Mouse (Mus musculus) MEL (cell line): Measurements from ENCODE around the gene Gm45208. TPM values are rescaled to one million over a fixed set of nuclear protein-coding genes. Genes with fewer than 3 reads are reported as not detected.

Experiments used
- DNase-seq: peaks from one replicate; pipeline ENCODE4 v3.0.0; 2011; ENCODE audit warnings: low read depth, low spot score
- H3K27ac ChIP-seq: 2 replicates; pipeline ENCODE4 v1.5.1; 2012; ENCODE audit warnings: low read depth, mild to moderate bottlenecking, control low read depth, low read length, moderate library complexity; ENCODE audit not compliant: control insufficient read depth
- H3K27me3 ChIP-seq, 2 experiments: fragments of 150-350 bp in 1 of 2; sonication (generic) in 1 of 2; 2 replicates each; pipeline ENCODE4 v1.6.1; 2012; ENCODE audit warnings: low read length in 2 of 2, mild to moderate bottlenecking in 2 of 2, improper control_type of control experiment in 1 of 2, moderate library complexity in 1 of 2; ENCODE audit not compliant: insufficient read depth in 2 of 2, control insufficient read depth in 1 of 2
- H3K36me3 ChIP-seq, 2 experiments: 2 replicates each; pipeline ENCODE4 v1.6.1; 2012 to 2014; ENCODE audit warnings: low read length in 2 of 2, improper control_type of control experiment in 1 of 2, inconsistent platforms in 1 of 2, mild to moderate bottlenecking in 1 of 2; ENCODE audit not compliant: insufficient read depth in 2 of 2, control insufficient read depth in 1 of 2
- H3K4me1 ChIP-seq, 2 experiments: fragments of 150-350 bp in 1 of 2; sonication (generic) in 1 of 2; 2 replicates each; pipeline ENCODE4 v1.6.1; 2012; ENCODE audit warnings: low read length in 2 of 2, improper control_type of control experiment in 1 of 2, mild to moderate bottlenecking in 1 of 2; ENCODE audit not compliant: insufficient read depth in 2 of 2, control insufficient read depth in 1 of 2
- H3K4me3 ChIP-seq, 2 experiments: fragments of 150-350 bp in 1 of 2; sonication (generic) in 1 of 2; 2 replicates each; pipeline ENCODE4 v1.5.1; 2012; ENCODE audit warnings: low read depth in 2 of 2, low read length in 2 of 2, mild to moderate bottlenecking in 2 of 2, moderate library complexity in 2 of 2, control low read depth in 1 of 2, improper control_type of control experiment in 1 of 2; ENCODE audit not compliant: control insufficient read depth in 1 of 2, insufficient read depth in 1 of 2
- H3K79me2 ChIP-seq: 2 replicates; pipeline ENCODE4 v1.6.1; 2012; ENCODE audit warnings: mild to moderate bottlenecking, low read length, moderate library complexity; ENCODE audit not compliant: control insufficient read depth, poor library complexity, insufficient read depth
- H3K9ac ChIP-seq: 2 replicates; pipeline ENCODE4 v1.6.1; 2012; ENCODE audit warnings: low read depth, mild to moderate bottlenecking, control low read depth, low read length, moderate library complexity; ENCODE audit not compliant: control insufficient read depth, poor library complexity, severe bottlenecking
- H3K9me3 ChIP-seq: fragments of 150-350 bp; sonication (generic); replicated peaks from 2 replicates; pipeline ENCODE4 v1.6.1; 2012; ENCODE audit warnings: mild to moderate bottlenecking, low read length, improper control_type of control experiment, moderate library complexity; ENCODE audit not compliant: insufficient read depth
- CHD1 ChIP-seq: IDR thresholded peaks from 2 replicates; pipeline ENCODE4 v1.6.1; 2012; ENCODE audit warnings: low read depth, mild to moderate bottlenecking, inconsistent platforms, low read length, improper control_type of control experiment
- ETS1 ChIP-seq: IDR thresholded peaks from 2 replicates; pipeline ENCODE4 v1.6.1; 2012; ENCODE audit warnings: low read depth, mild to moderate bottlenecking, inconsistent platforms, low read length, improper control_type of control experiment, moderate library complexity
- GABPA ChIP-seq: IDR thresholded peaks from 2 replicates; pipeline ENCODE4 v1.6.1; 2012; ENCODE audit warnings: low read depth, mild to moderate bottlenecking, inconsistent platforms, low read length, improper control_type of control experiment, moderate library complexity
- GATA1 ChIP-seq: IDR thresholded peaks from 2 replicates; pipeline ENCODE4 v1.6.1; 2011; ENCODE audit warnings: low read depth, low read length, improper control_type of control experiment
- MXI1 ChIP-seq: IDR thresholded peaks from 2 replicates; pipeline ENCODE4 v1.6.1; 2011; ENCODE audit warnings: mild to moderate bottlenecking, low read depth, low read length, improper control_type of control experiment
- NELFE ChIP-seq: IDR thresholded peaks from 2 replicates; pipeline ENCODE4 v1.6.1; 2011; ENCODE audit warnings: low read depth, low read length, improper control_type of control experiment
- POLR2A ChIP-seq, 2 experiments: IDR thresholded peaks; 2 replicates each; pipeline ENCODE4 v1.6.1; 2011 to 2012; ENCODE audit warnings: low read length in 2 of 2, mild to moderate bottlenecking in 2 of 2, control low read depth in 1 of 2, improper control_type of control experiment in 1 of 2, low read depth in 1 of 2, moderate library complexity in 1 of 2; ENCODE audit not compliant: control insufficient read depth in 1 of 2, insufficient read depth in 1 of 2, poor library complexity in 1 of 2
- POLR2AphosphoS2 ChIP-seq: IDR thresholded peaks from 2 replicates; pipeline ENCODE4 v1.6.1; 2011; ENCODE audit warnings: low read length, improper control_type of control experiment
- POLR2AphosphoS5 ChIP-seq: IDR thresholded peaks from 2 replicates; pipeline ENCODE4 v1.6.1; 2012; ENCODE audit warnings: low read depth, borderline replicate concordance, mild to moderate bottlenecking, inconsistent platforms, low read length, moderate library complexity, mixed read lengths
- RAD21 ChIP-seq: IDR thresholded peaks from 2 replicates; pipeline ENCODE4 v1.6.1; 2011; ENCODE audit warnings: mild to moderate bottlenecking, low read depth, low read length, improper control_type of control experiment
- RCOR1 ChIP-seq: IDR thresholded peaks from 2 replicates; pipeline ENCODE4 v1.6.1; 2012; ENCODE audit warnings: low read depth, mild to moderate bottlenecking, inconsistent platforms, low read length, improper control_type of control experiment
- TBP ChIP-seq: IDR thresholded peaks from 2 replicates; pipeline ENCODE4 v1.8.0; 2011; ENCODE audit warnings: low read depth, low read length, improper control_type of control experiment
- TCF12 ChIP-seq: IDR thresholded peaks from 2 replicates; pipeline ENCODE4 v1.6.1; 2014; ENCODE audit warnings: low read depth, mild to moderate bottlenecking, inconsistent platforms, low read length, improper control_type of control experiment, moderate library complexity
- USF2 ChIP-seq, 2 experiments: IDR thresholded peaks; 2 replicates each; pipeline ENCODE4 v1.6.1; 2011 to 2012; ENCODE audit warnings: improper control_type of control experiment in 2 of 2, low read length in 2 of 2, borderline replicate concordance in 1 of 2, inconsistent platforms in 1 of 2, low read depth in 1 of 2, mild to moderate bottlenecking in 1 of 2; ENCODE audit not compliant: insufficient read depth in 1 of 2
- ZMIZ1 ChIP-seq: IDR thresholded peaks from 2 replicates; pipeline ENCODE4 v1.6.1; 2012; ENCODE audit warnings: low read depth, mild to moderate bottlenecking, inconsistent platforms, low read length, improper control_type of control experiment, moderate library complexity
- polyA plus RNA-seq, 2 experiments: library from polyadenylated mRNA; stranded (reverse) in 1 of 2; unstranded in 1 of 2; fragments of >175 nt in 1 of 2; fragments of >200 nt in 1 of 2; gene quantifications; 2 replicates each; pipeline versions ENCODE4 v1.2.1 to v1.2.4; 2012; ENCODE audit warnings: low replicate concordance in 2 of 2, low read depth in 1 of 2; ENCODE audit not compliant: insufficient read length in 2 of 2, insufficient read depth in 1 of 2, missing spikeins in 1 of 2
- total RNA-seq: library from RNA; depleted of rRNA; stranded (reverse); fragments of 300-350 nt; gene quantifications from 2 replicates; pipeline ENCODE4 v1.2.3, GENCODE M21; 2012; rRNA removed

Gm45208 gene
- total and polyA plus RNA-seq, 3 experiments: 11.0 TPM; not detected in 2

DNA sequence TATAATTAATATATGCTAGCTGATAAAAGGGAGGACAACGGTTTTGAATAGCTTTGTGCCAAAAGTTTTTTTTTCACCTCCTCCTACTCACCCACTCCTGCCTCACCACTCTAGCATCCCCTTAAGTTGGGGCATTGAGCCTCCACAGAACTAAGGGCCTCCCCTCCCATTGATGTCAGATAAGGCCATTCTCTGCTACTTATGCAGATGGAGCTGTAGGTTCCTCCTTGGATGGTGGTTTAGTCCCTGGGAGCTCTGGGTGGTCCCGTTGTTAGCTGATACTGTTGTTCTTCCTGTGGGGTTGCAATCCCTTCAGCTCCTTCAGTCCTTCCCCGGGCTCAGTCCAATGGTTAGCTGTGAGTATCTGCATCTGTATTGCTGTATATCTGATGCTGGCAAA, 57.2 kb downstream of the Gm45208 start:
- Histone ChIP-seq H3K9ac (peak overlapping the region; percentile 61), H3K27me3 (no peaks in the 10 kb centered on the region), H3K9me3 (no peaks in the 10 kb centered on the region), H3K27ac (peak overlapping the region; percentile 92), H3K4me3 (peak overlapping the region; percentile 40 to 46), H3K79me2 (no peaks in the 10 kb centered on the region; the same call in 1 of the 2 replicates), H3K36me3 (peaks cover 0 to 42% of the 10 kb centered on the region in 2 experiments; a peak in 2 of 4 replicates), H3K4me1 (peaks cover 18 to 36% of the 10 kb centered on the region in 2 experiments)
- TF ChIP-seq RAD21 (no peak), GATA1 (peak; percentile 69), RCOR1 (peak; percentile 58), TBP (peak; percentile 89), NELFE (peak; percentile 47; the same call in 1 of the 2 replicates), MXI1 (0 out of 2 replicates have a peak, but pooled peaks have one; percentile 12), ZMIZ1 (peak; percentile 91), GABPA (no peak), CHD1 (no peak; the same call in 1 of the 2 replicates), USF2 (IDR thresholded peaks at IDR 0.05; ENCODE audit: borderline replicate concordance in 1 of 2, insufficient read depth in 1 of 2, low read depth in 1 of 2, low read length in 2 of 2) (no peak), POLR2AphosphoS5 (0 out of 2 replicates have a peak, but pooled peaks have one; percentile 11), POLR2AphosphoS2 (peak; percentile 65; the same call in 1 of the 2 replicates), ETS1 (0 out of 2 replicates have a peak, but pooled peaks have one; percentile 30), TCF12 (0 out of 2 replicates have a peak, but pooled peaks have one; percentile 36), POLR2A (IDR thresholded peaks at IDR 0.05; ENCODE audit: control insufficient read depth in 1 of 2, insufficient read depth in 1 of 2, low read depth in 1 of 2, low read length in 2 of 2, poor library complexity in 1 of 2) (peak; percentile 37 to 85; a peak in 2 of 4 replicates)
- DNase-seq: peak; percentile 91

Other genes starting within 250 kb of the Gm45208 start
- gene Foxp3, start 148.6 kb upstream of the Gm45208 start, total RNA-seq: 0.36 and 0.42 TPM in 2 replicates
- gene Foxp3, start 148.6 kb upstream of the Gm45208 start, polyA plus RNA-seq: under 1 TPM in 1 of 2 experiments, not detected in 1; 0.31 TPM
- gene Ppp1r3f, start 148.0 kb upstream of the Gm45208 start, total RNA-seq: 1.6 and 1.7 TPM in 2 replicates
- 1 to 10 TPM in 1 of 2 experiments, not detected in 1; 2.0 TPM for gene Ppp1r3f, start 148.0 kb upstream of the Gm45208 start, polyA plus RNA-seq
- 36.1 and 37.8 TPM in 2 replicates for gene Ccdc22, start 116.7 kb upstream of the Gm45208 start, total RNA-seq
- 10 to 100 TPM in 1 of 2 experiments, not detected in 1; 37.9 TPM for gene Ccdc22, start 116.7 kb upstream of the Gm45208 start, polyA plus RNA-seq
- gene Cacna1f, start 115.2 kb upstream of the Gm45208 start, total RNA-seq: 0.03 TPM in 1 of 2 replicates, not detected in the other
- under 1 TPM in 1 of 2 experiments, not detected in 1; 0.17 TPM for gene Cacna1f, start 115.2 kb upstream of the Gm45208 start, polyA plus RNA-seq
- 0.54 and 0.56 TPM in 2 replicates for gene Syp, start 83.8 kb upstream of the Gm45208 start, total RNA-seq
- gene Syp, start 83.8 kb upstream of the Gm45208 start, polyA plus RNA-seq: 1 to 10 TPM in 1 of 2 experiments, not detected in 1; 2.3 TPM
- gene Prickle3, start 65.0 kb upstream of the Gm45208 start, total RNA-seq: 1.2 TPM in 2 replicates
- gene Prickle3, start 65.0 kb upstream of the Gm45208 start, polyA plus RNA-seq: 1 to 10 TPM in 1 of 2 experiments, not detected in 1; 3.3 TPM
- gene Plp2, start 50.9 kb upstream of the Gm45208 start, total RNA-seq: 95.7 and 148 TPM in 2 replicates
- gene Plp2, start 50.9 kb upstream of the Gm45208 start, polyA plus RNA-seq: 100 to 1,000 TPM; 163 to 407 TPM
- gene Magix, start 41.0 kb upstream of the Gm45208 start, total RNA-seq: 0.15 and 0.20 TPM in 2 replicates
- gene Magix, start 41.0 kb upstream of the Gm45208 start, polyA plus RNA-seq: under 1 TPM in 1 of 2 experiments, not detected in 1; 0.33 TPM
- gene Gpkow, start 25.1 kb upstream of the Gm45208 start, total RNA-seq: 23.0 and 23.4 TPM in 2 replicates
- gene Gpkow, start 25.1 kb upstream of the Gm45208 start, polyA plus RNA-seq: 100 to 1,000 TPM in 1 of 2 experiments, 10 to 100 TPM in 1; 37.0 to 539 TPM
- 13.9 and 16.0 TPM in 2 replicates for gene Wdr45, start 7.9 kb upstream of the Gm45208 start, total RNA-seq
- 10 to 100 TPM in 1 of 2 experiments, not detected in 1; 36.1 TPM for gene Wdr45, start 7.9 kb upstream of the Gm45208 start, polyA plus RNA-seq
- 19.1 and 23.0 TPM in 2 replicates for gene Praf2, start 6.2 kb downstream of the Gm45208 start, total RNA-seq
- 10 to 100 TPM in 1 of 2 experiments, not detected in 1; 60.1 TPM for gene Praf2, start 6.2 kb downstream of the Gm45208 start, polyA plus RNA-seq
- gene Ccdc120, start 28.7 kb downstream of the Gm45208 start, total RNA-seq: 3.9 and 5.8 TPM in 2 replicates
- gene Ccdc120, start 28.7 kb downstream of the Gm45208 start, polyA plus RNA-seq: 10 to 100 TPM in 1 of 2 experiments, not detected in 1; 12.2 TPM
- gene Tfe3, start 40.3 kb downstream of the Gm45208 start, total RNA-seq: 20.6 and 23.4 TPM in 2 replicates
- gene Tfe3, start 40.3 kb downstream of the Gm45208 start, polyA plus RNA-seq: 10 to 100 TPM in 1 of 2 experiments, not detected in 1; 64.7 TPM
- 36.2 and 40.5 TPM in 2 replicates for gene Gripap1, start 67.5 kb downstream of the Gm45208 start, total RNA-seq
- 100 to 1,000 TPM in 1 of 2 experiments, 10 to 100 TPM in 1; 84.6 to 244 TPM for gene Gripap1, start 67.5 kb downstream of the Gm45208 start, polyA plus RNA-seq
- 0.26 and 0.31 TPM in 2 replicates for gene Kcnd1, start 100.0 kb downstream of the Gm45208 start, total RNA-seq
- gene Kcnd1, start 100.0 kb downstream of the Gm45208 start, polyA plus RNA-seq: 1 to 10 TPM in 1 of 2 experiments, not detected in 1; 1.4 TPM
- 76.4 and 82.6 TPM in 2 replicates for gene Otud5, start 119.1 kb downstream of the Gm45208 start, total RNA-seq
- gene Otud5, start 119.1 kb downstream of the Gm45208 start, polyA plus RNA-seq: 1,000 to 10,000 TPM in 1 of 2 experiments, 100 to 1,000 TPM in 1; 197 to 1,180 TPM
- gene Pim2, start 156.0 kb downstream of the Gm45208 start, total RNA-seq: 5.9 and 6.4 TPM in 2 replicates
- 10 to 100 TPM in 1 of 2 experiments, not detected in 1; 21.7 TPM for gene Pim2, start 156.0 kb downstream of the Gm45208 start, polyA plus RNA-seq
- 66.7 and 67.0 TPM in 2 replicates for gene Slc35a2, start 161.8 kb downstream of the Gm45208 start, total RNA-seq
- 10 to 100 TPM in 1 of 2 experiments, not detected in 1; 96.0 TPM for gene Slc35a2, start 161.8 kb downstream of the Gm45208 start, polyA plus RNA-seq
- 202 and 204 TPM in 2 replicates for gene Pqbp1, start 177.0 kb downstream of the Gm45208 start, total RNA-seq
- 100 to 1,000 TPM in 1 of 2 experiments, not detected in 1; 283 TPM for gene Pqbp1, start 177.0 kb downstream of the Gm45208 start, polyA plus RNA-seq
- gene Timm17b, start 177.1 kb downstream of the Gm45208 start, total RNA-seq: 96.5 and 107 TPM in 2 replicates
- 100 to 1,000 TPM in 1 of 2 experiments, not detected in 1; 381 TPM for gene Timm17b, start 177.1 kb downstream of the Gm45208 start, polyA plus RNA-seq
- not detected in 2 replicates for gene Gm10491, start 185.6 kb downstream of the Gm45208 start, total RNA-seq
- not detected for gene Gm10491, start 185.6 kb downstream of the Gm45208 start, polyA plus RNA-seq
- gene Gm10490, start 187.3 kb downstream of the Gm45208 start, total RNA-seq: not detected in 2 replicates
- not detected for gene Gm10490, start 187.3 kb downstream of the Gm45208 start, polyA plus RNA-seq
- not detected in 2 replicates for gene Pcsk1n, start 197.6 kb downstream of the Gm45208 start, total RNA-seq
- gene Pcsk1n, start 197.6 kb downstream of the Gm45208 start, polyA plus RNA-seq: not detected
- not detected in 2 replicates for gene Eras, start 206.4 kb downstream of the Gm45208 start, total RNA-seq
- gene Eras, start 206.4 kb downstream of the Gm45208 start, polyA plus RNA-seq: not detected
- 6.3 and 7.8 TPM in 2 replicates for gene Hdac6, start 225.6 kb downstream of the Gm45208 start, total RNA-seq
- 10 to 100 TPM in 1 of 2 experiments, not detected in 1; 19.7 TPM for gene Hdac6, start 225.6 kb downstream of the Gm45208 start, polyA plus RNA-seq